Mouse (Mus musculus): Measurements from ENCODE around the gene Ccdc174. TPM values are rescaled to one million over a fixed set of nuclear protein-coding genes. Genes with fewer than 3 reads are reported as not detected.
"Not testable (repeated sequence)": the region's sequence is repeated elsewhere in the genome, so short reads cannot be mapped to it uniquely, and the experiment has no call there.

Ccdc174 gene
- polyA plus RNA-seq, 1 experiment from 2014 or later: 29.9 TPM

DNA sequence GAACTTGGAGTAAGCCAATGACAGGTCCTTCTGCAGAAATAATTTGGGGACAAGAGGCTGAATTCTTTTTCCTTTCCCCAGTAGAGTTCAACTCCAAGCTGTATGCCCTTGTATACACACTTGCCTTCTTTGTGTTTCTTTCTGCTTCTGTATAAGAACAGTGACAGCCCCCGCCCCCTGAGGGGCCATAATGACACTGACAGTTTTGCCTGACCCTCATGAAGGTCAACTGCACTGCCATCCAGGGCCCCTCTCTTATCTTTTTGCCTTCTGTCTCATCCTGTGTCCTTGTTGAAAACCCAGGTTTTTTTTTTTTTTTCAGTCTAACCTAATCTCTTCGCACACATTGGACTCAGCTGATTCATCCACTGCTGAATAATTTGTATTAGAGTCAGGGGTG lies 5.1 kb upstream of the Ccdc174 start:
- H3K9me3 ChIP-seq: no peaks in the 10 kb centered on the region
- H3K36me3 ChIP-seq: no peaks in the 10 kb centered on the region
- H3K27me3 ChIP-seq: peaks cover 3% of the 10 kb centered on the region; the same call in 1 of the 2 replicates
- H3K4me2 ChIP-seq: no peak overlapping the region
- H3K27ac ChIP-seq: no peak overlapping the region
- H3K4me3 ChIP-seq: no peak overlapping the region
- ATAC-seq (ENCODE audit: borderline replicate concordance, extremely low read depth, low FRiP score, low TSS enrichment): no peak
- no peaks in the 10 kb centered on the region for H3K4me1 ChIP-seq
- H3K9ac ChIP-seq: no peak overlapping the region
- 56% methylated on average over 2 of the region's 2 CpGs for WGBS

- peaks cover 2% of the 10 kb centered on the region; the same call in 1 of the 2 replicates for H3K4me1 ChIP-seq
- no peak for ATAC-seq (ENCODE audit: borderline replicate concordance, extremely low read depth, low FRiP score, low TSS enrichment)
- no peak overlapping the region for H3K9ac ChIP-seq
- 42% methylated on average over 2 of the region's 2 CpGs for WGBS
- no peaks in the 10 kb centered on the region for H3K9me3 ChIP-seq
- H3K36me3 ChIP-seq: peaks cover 62% of the 10 kb centered on the region
- H3K27ac ChIP-seq: no peak overlapping the region
- H3K27me3 ChIP-seq: no peaks in the 10 kb centered on the region
- no peak overlapping the region for H3K4me3 ChIP-seq
- no peak overlapping the region for H3K4me2 ChIP-seq
Observed at GRCm38 (mm10) chr6:91883859-91884258, 6.0 kb downstream of the Ccdc174 start.

- Histone ChIP-seq H3K27ac (no peak overlapping the region), H3K27me3 (no peaks in the 10 kb centered on the region), H3K9me3 (no peaks in the 10 kb centered on the region), H3K36me3 (peaks cover 70% of the 10 kb centered on the region), H3K4me1 (no peaks in the 10 kb centered on the region), H3K9ac (no peak overlapping the region), H3K4me3 (no peak overlapping the region), H3K4me2 (no peak overlapping the region)
- 72% methylated on average over 3 of the region's 3 CpGs for WGBS
- ATAC-seq (ENCODE audit: borderline replicate concordance, extremely low read depth, low FRiP score, low TSS enrichment): no peak
Observed at GRCm38 (mm10) chr6:91889255-91889906, 11.5 kb downstream of the Ccdc174 start.

DNA sequence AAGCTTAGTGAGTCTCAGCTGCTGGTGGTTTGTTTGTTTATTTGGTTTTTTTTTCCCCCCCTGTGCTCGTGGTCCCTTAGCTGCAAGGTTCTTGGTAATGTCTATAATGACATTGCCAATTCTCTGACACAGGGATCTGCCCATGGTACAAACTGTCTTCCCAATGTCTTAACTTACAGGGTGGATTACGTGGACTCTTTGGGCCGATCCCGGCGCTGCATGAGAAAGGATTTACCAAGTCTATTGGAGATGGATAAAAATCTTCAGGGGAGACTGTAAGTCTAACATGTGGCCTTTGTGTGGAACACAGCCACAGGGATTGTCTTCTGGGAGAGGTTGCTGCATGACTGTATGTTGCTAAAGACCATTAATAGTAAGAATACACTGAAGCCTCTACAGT lies 12.8 kb downstream of the Ccdc174 start:
- Histone ChIP-seq H3K4me3 (no peak overlapping the region), H3K9me3 (no peaks in the 10 kb centered on the region), H3K27ac (no peak overlapping the region), H3K27me3 (no peaks in the 10 kb centered on the region), H3K9ac (no peak overlapping the region), H3K36me3 (peaks cover 75% of the 10 kb centered on the region), H3K4me2 (no peak overlapping the region), H3K4me1 (no peaks in the 10 kb centered on the region)
- 89% methylated on average over 5 of the region's 5 CpGs for WGBS
- no peak for ATAC-seq (ENCODE audit: borderline replicate concordance, extremely low read depth, low FRiP score, low TSS enrichment)

DNA sequence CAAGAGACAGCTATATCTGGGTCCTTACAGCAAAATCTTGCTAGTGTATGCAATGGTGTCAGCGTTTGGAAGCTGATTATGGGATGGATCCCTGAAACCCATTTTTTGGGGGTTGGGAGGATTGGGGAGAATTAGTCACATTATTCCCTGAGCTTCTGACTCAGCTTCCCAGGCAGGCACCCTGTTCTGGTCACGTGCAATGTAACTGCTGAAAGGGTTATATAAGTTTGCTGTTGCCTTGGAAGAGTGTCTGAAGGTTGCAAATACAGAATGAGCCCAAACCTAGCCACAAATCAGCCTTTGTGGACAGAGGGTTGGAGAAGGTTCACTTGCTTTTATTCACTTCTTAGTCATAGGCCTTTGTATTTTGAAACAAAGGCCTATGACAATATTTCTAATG lies 13.9 kb downstream of the Ccdc174 start:
- Histone ChIP-seq H3K36me3 (peaks cover 76% of the 10 kb centered on the region), H3K4me2 (no peak overlapping the region), H3K27ac (no peak overlapping the region), H3K9ac (no peak overlapping the region), H3K9me3 (no peaks in the 10 kb centered on the region), H3K4me3 (no peak overlapping the region), H3K4me1 (no peaks in the 10 kb centered on the region), H3K27me3 (no peaks in the 10 kb centered on the region)
- 84% methylated on average over 2 of the region's 2 CpGs for WGBS
- ATAC-seq (ENCODE audit: borderline replicate concordance, extremely low read depth, low FRiP score, low TSS enrichment): no peak

DNA sequence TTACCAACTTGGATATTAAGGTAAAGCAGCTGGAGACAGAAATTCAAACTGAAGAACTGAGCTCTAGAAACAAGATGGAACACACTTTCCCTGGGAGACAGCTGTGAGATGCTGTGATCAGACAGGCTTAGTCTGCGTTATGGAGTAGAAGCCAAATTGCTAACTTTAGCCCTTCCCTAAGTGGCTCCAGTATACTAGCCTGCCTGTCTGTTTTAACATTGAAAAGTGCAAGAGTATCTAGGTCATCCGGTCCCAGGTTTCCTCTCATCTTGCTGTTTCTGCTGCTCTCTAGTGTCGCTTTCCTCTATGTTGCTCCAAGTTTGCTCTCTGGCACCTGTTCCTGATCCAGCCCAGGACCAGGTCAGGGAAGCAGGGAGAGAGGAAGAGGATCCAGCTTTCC lies 18.9 kb downstream of the Ccdc174 start:
- H3K9me3 ChIP-seq: no peaks in the 10 kb centered on the region
- 90% methylated on average over 3 of the region's 3 CpGs for WGBS
- no peaks in the 10 kb centered on the region for H3K27me3 ChIP-seq
- no peak overlapping the region for H3K4me3 ChIP-seq
- peaks cover 84% of the 10 kb centered on the region for H3K36me3 ChIP-seq
- no peak overlapping the region for H3K9ac ChIP-seq
- no peak overlapping the region for H3K4me2 ChIP-seq
- H3K27ac ChIP-seq: no peak overlapping the region
- H3K4me1 ChIP-seq: no peaks in the 10 kb centered on the region
- no peak for ATAC-seq (ENCODE audit: borderline replicate concordance, extremely low read depth, low FRiP score, low TSS enrichment)

DNA sequence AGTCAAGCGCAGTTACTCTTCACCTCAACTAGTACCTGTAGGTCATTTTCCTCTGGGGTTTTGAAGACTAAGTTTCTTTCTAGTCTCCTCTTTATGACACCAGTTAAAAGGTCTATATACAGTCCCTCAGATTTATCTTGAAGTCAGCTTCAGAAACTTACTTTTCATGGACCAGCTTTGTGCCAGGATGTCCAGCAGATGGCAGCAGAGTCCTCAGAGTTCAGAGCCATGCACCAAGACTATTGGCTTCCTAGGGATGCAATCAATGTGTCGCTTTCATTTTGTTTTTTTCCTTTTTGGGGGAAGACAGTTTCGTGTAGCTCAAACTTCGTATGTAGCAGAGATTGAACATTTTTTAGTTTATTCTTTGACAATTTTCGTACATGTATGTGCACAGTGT lies 23.7 kb downstream of the Ccdc174 start:
- Histone ChIP-seq H3K4me3 (no peak overlapping the region), H3K4me1 (no peaks in the 10 kb centered on the region), H3K36me3 (peaks cover 50% of the 10 kb centered on the region), H3K27me3 (no peaks in the 10 kb centered on the region), H3K9me3 (no peaks in the 10 kb centered on the region), H3K4me2 (no peak overlapping the region), H3K27ac (no peak overlapping the region), H3K9ac (no peak overlapping the region)
- 33% methylated on average over 5 of the region's 5 CpGs for WGBS
- peak; percentile 57; the same call in 1 of the 2 replicates for ATAC-seq (ENCODE audit: borderline replicate concordance, extremely low read depth, low FRiP score, low TSS enrichment)

GRCm38 (mm10) chr6:91902509-91902908 lies 24.7 kb downstream of the Ccdc174 start, which contains the start of gene 4930590J08Rik:
4930590J08Rik (plus strand) TSS chr6:91902809.
- H3K9ac ChIP-seq; ATAC-seq (ENCODE audit: borderline replicate concordance, extremely low read depth, low FRiP score, low TSS enrichment); H3K4me2 ChIP-seq; H3K27me3 ChIP-seq; H3K27ac ChIP-seq; H3K4me3 ChIP-seq; H3K4me1 ChIP-seq; H3K9me3 ChIP-seq: not testable (repeated sequence)
- 92% methylated on average over 2 of the region's 2 CpGs for WGBS
- peaks cover 40% of the 10 kb centered on the region for H3K36me3 ChIP-seq

GRCm38 (mm10) chr6:91914011-91914410 lies 36.2 kb downstream of the Ccdc174 start:
- no peaks in the 10 kb centered on the region for H3K9me3 ChIP-seq
- 84% methylated on average over 10 of the region's 10 CpGs for WGBS
- no peaks in the 10 kb centered on the region for H3K36me3 ChIP-seq
- H3K4me3 ChIP-seq: no peak overlapping the region
- no peak for ATAC-seq (ENCODE audit: borderline replicate concordance, extremely low read depth, low FRiP score, low TSS enrichment)
- no peak overlapping the region for H3K9ac ChIP-seq
- H3K4me2 ChIP-seq: no peak overlapping the region
- H3K4me1 ChIP-seq: no peaks in the 10 kb centered on the region
- no peak overlapping the region for H3K27ac ChIP-seq
- H3K27me3 ChIP-seq: no peaks in the 10 kb centered on the region

GRCm38 (mm10) chr6:91917286-91917685 lies 39.4 kb downstream of the Ccdc174 start:
- no peak overlapping the region for H3K27ac ChIP-seq
- no peak for ATAC-seq (ENCODE audit: borderline replicate concordance, extremely low read depth, low FRiP score, low TSS enrichment)
- no peaks in the 10 kb centered on the region for H3K27me3 ChIP-seq
- H3K9ac ChIP-seq: no peak overlapping the region
- 41% methylated on average over 4 of the region's 4 CpGs for WGBS
- no peak overlapping the region for H3K4me3 ChIP-seq
- H3K9me3 ChIP-seq: no peaks in the 10 kb centered on the region
- H3K4me2 ChIP-seq: no peak overlapping the region
- no peaks in the 10 kb centered on the region for H3K4me1 ChIP-seq
- no peaks in the 10 kb centered on the region for H3K36me3 ChIP-seq

DNA sequence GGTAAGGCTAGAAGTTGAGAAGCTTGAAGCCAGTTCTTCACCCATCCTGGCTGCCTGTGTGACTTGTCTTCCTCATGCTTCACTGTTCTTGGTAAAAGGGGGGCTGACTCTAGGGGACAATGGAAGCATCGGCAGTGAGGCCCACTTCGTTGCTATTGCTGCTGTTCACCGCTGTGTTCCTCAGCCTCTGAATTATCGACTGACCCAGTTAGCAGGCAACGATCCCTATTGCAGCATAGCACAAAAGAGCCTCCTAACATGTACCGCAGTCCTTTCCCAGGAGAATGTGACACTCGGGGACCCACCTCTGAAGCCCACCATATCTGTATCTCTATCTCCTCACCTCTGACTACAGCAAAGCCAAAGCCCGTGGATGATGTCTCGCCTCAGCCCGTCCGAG lies 39.9 kb downstream of the Ccdc174 start:
- 79% methylated on average over 11 of the region's 11 CpGs for whole genome bisulfite sequencing

GRCm38 (mm10) chr6:91931231-91931630 lies 53.4 kb downstream of the Ccdc174 start:
- ATAC-seq (ENCODE audit: borderline replicate concordance, extremely low read depth, low FRiP score, low TSS enrichment): no peak
- Histone ChIP-seq H3K27me3 (no peaks in the 10 kb centered on the region), H3K9ac (no peak overlapping the region), H3K4me2 (no peak overlapping the region), H3K4me3 (no peak overlapping the region), H3K36me3 (no peaks in the 10 kb centered on the region), H3K9me3 (no peaks in the 10 kb centered on the region), H3K27ac (peak overlapping the region; percentile 36; the same call in 1 of the 2 replicates), H3K4me1 (peaks cover 13% of the 10 kb centered on the region; the same call in 1 of the 2 replicates)
- 38% methylated on average over 5 of the region's 5 CpGs for WGBS

More for the DNA sequence above, 39.9 kb downstream of the Ccdc174 start:
- H3K4me1 ChIP-seq: no peaks in the 10 kb centered on the region
- no peak overlapping the region for H3K4me3 ChIP-seq
- H3K4me2 ChIP-seq: no peak overlapping the region
- H3K9ac ChIP-seq: no peak overlapping the region
- H3K9me3 ChIP-seq: no peaks in the 10 kb centered on the region
- H3K36me3 ChIP-seq: no peaks in the 10 kb centered on the region
- no peak overlapping the region for H3K27ac ChIP-seq
- ATAC-seq (ENCODE audit: borderline replicate concordance, extremely low read depth, low FRiP score, low TSS enrichment): no peak
- H3K27me3 ChIP-seq: no peaks in the 10 kb centered on the region

All from lung, embryonic 15.5 days (tissue).